Mouse (Mus musculus): ENCODE results near the gene Olfr1120. TPM values are rescaled to one million over a fixed set of nuclear protein-coding genes. Genes with fewer than 3 reads are reported as not detected.
"Not testable (repeated sequence)": the region's sequence is repeated elsewhere in the genome, so short reads cannot be mapped to it uniquely, and the experiment has no call there.

Gene Olfr1120
- total RNA-seq (2014; rRNA removed) (not detected in 2 replicates), polyA plus RNA-seq (2012; rRNA removed) (not detected in 2 replicates)

DNA sequence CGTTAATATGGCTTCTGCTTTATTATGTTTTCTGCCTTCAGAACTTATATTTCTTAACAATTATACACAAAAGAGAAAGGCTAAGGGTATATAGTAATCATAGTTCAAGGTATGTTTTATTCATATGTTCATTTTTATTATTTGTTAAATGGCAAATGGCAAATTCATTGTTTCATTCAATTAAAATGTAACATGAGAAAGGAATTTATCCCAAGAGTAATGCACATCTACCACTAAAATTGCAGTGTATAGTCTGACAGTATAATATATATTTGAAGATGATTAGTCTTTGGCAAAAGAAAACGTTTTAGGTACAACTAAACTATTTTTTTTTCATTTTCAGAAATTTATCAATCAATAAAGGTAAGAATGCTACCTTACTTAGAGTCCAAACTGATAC is at the start of gene Olfr1120:
Olfr1120 (plus strand) TSS at position 301 of the 400 bp plus-strand sequence.
- DNase-seq (ENCODE audit: extremely low read depth, low read depth, low spot score) = no peak
- Histone ChIP-seq H3K79me2 (ENCODE audit: control insufficient read depth, insufficient read depth, low read length) (no peaks in the 10 kb centered on the region), H3K36me3 (ENCODE audit: control insufficient read depth, insufficient read depth, low read length) (no peaks in the 10 kb centered on the region), H3K4me3 (ENCODE audit: insufficient read depth, low read depth, low read length) (no peak within 1 kb of the TSS), H3K9ac (ENCODE audit: low read depth, low read length) (no peak within 1 kb of the TSS), H3K27ac (replicated peaks; ENCODE audit: insufficient read depth, low read depth, low read length) (no peak within 1 kb of the TSS), H3K27me3 (ENCODE audit: control insufficient read depth, insufficient read depth, low read length) (no peaks in the 10 kb centered on the region), H3K4me1 (ENCODE audit: control insufficient read depth, insufficient read depth, low read length) (no peaks in the 10 kb centered on the region)
- WGBS = 40% methylated on average over 2 of the region's 2 CpGs
- no peak for TF ChIP-seq POLR2A (IDR thresholded peaks at IDR 0.05; ENCODE audit: extremely low read depth, insufficient read depth, low read length)
- no peak for TF ChIP-seq CTCF (IDR thresholded peaks at IDR 0.05; ENCODE audit: low read depth, low read length)

DNA sequence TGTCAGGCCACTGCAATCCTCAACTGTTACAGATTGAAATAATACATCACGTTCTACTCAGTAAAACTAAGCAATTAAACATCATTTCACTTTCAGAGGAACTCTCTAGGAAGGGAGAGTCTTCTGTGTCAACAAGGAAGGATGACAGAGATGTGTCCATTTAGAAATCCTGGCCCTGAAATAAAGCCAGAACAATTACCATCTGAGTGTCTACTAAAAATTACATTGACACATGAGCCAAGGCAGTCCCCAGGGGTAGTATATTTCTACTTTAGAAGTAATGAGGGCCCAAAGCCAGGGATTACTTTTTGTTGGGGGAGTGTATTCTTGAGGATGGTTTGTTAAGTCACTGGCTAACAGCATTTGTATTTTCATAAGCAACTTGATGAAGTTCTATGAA is 47.3 kb upstream of the Olfr1120 start, which contains the start of gene Olfr1118:
Olfr1118 (plus strand) TSS at position 301 of the 400 bp plus-strand sequence.
- DNase-seq (ENCODE audit: extremely low read depth, low read depth, low spot score) = no peak
- Histone ChIP-seq H3K79me2 (ENCODE audit: control insufficient read depth, insufficient read depth, low read length) (no peaks in the 10 kb centered on the region), H3K27ac (replicated peaks; ENCODE audit: insufficient read depth, low read depth, low read length) (no peak within 1 kb of the TSS), H3K36me3 (ENCODE audit: control insufficient read depth, insufficient read depth, low read length) (no peaks in the 10 kb centered on the region), H3K27me3 (ENCODE audit: control insufficient read depth, insufficient read depth, low read length) (no peaks in the 10 kb centered on the region), H3K4me1 (ENCODE audit: control insufficient read depth, insufficient read depth, low read length) (no peaks in the 10 kb centered on the region), H3K4me3 (ENCODE audit: insufficient read depth, low read depth, low read length) (no peak within 1 kb of the TSS), H3K9ac (ENCODE audit: low read depth, low read length) (no peak within 1 kb of the TSS)
- WGBS = 49% methylated on average over 1 of the region's 1 CpGs
- TF ChIP-seq CTCF (IDR thresholded peaks at IDR 0.05; ENCODE audit: low read depth, low read length) = no peak
- no peak for TF ChIP-seq POLR2A (IDR thresholded peaks at IDR 0.05; ENCODE audit: extremely low read depth, insufficient read depth, low read length)

DNA sequence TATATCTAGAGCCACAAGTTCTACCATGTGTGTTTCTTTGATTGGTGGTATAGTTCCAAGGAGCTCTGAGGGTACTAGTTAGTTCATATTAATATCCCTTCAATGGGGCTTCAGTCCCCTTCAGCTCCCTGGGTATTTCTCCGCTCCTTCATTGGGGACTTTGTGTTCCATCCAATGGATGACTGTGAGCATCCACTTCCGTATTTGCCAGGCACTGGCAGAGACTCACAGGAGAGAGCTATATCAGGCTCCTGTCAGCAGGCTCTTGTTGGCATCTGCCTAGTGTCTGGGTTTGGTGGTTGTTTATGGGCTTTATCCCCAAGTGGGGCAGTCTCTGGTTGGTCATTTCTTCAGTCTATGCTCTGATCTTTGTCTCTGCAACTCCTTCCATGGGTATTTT is 5.5 kb downstream of the Olfr1120 start:
- H3K27ac ChIP-seq (replicated peaks; ENCODE audit: insufficient read depth, low read depth, low read length); H3K4me3 ChIP-seq (ENCODE audit: insufficient read depth, low read depth, low read length); H3K4me1 ChIP-seq (ENCODE audit: control insufficient read depth, insufficient read depth, low read length); DNase-seq (ENCODE audit: extremely low read depth, low read depth, low spot score); H3K79me2 ChIP-seq (ENCODE audit: control insufficient read depth, insufficient read depth, low read length); H3K9ac ChIP-seq (ENCODE audit: low read depth, low read length); H3K27me3 ChIP-seq (ENCODE audit: control insufficient read depth, insufficient read depth, low read length); H3K36me3 ChIP-seq (ENCODE audit: control insufficient read depth, insufficient read depth, low read length): not testable (repeated sequence)
- WGBS = 93% methylated on average over 2 of the region's 2 CpGs

DNA sequence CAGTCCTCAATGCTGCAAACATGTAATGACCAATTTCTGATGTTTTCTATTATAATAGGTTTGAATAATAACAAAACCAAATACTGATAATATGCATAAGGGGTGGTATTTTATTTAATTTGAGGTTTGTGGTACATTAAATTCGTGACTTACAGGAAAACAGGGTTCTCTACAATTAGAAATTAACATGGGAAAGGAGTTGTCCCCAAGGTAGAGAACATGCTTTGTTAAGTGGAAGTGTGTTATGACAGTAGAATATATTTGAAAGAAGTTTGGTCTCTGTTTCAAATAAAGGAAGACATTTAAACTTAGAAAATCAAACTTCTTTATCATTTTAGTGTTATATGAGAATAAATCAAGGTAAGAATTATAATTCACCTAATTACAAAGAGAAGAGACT is 15.0 kb downstream of the Olfr1120 start, which contains the start of gene Olfr1121:
Olfr1121 (plus strand) TSS at position 301 of the 400 bp plus-strand sequence.
- Histone ChIP-seq H3K36me3 (ENCODE audit: control insufficient read depth, insufficient read depth, low read length) (no peaks in the 10 kb centered on the region), H3K9ac (ENCODE audit: low read depth, low read length) (no peak within 1 kb of the TSS), H3K27me3 (ENCODE audit: control insufficient read depth, insufficient read depth, low read length) (no peaks in the 10 kb centered on the region), H3K79me2 (ENCODE audit: control insufficient read depth, insufficient read depth, low read length) (no peaks in the 10 kb centered on the region), H3K4me1 (ENCODE audit: control insufficient read depth, insufficient read depth, low read length) (no peaks in the 10 kb centered on the region), H3K4me3 (ENCODE audit: insufficient read depth, low read depth, low read length) (no peak within 1 kb of the TSS), H3K27ac (replicated peaks; ENCODE audit: insufficient read depth, low read depth, low read length) (no peak within 1 kb of the TSS)
- TF ChIP-seq CTCF (IDR thresholded peaks at IDR 0.05; ENCODE audit: low read depth, low read length) (no peak), POLR2A (IDR thresholded peaks at IDR 0.05; ENCODE audit: extremely low read depth, insufficient read depth, low read length) (no peak)
- 15% methylated on average over 1 of the region's 1 CpGs for WGBS
- no peak for DNase-seq (ENCODE audit: extremely low read depth, low read depth, low spot score)

DNA sequence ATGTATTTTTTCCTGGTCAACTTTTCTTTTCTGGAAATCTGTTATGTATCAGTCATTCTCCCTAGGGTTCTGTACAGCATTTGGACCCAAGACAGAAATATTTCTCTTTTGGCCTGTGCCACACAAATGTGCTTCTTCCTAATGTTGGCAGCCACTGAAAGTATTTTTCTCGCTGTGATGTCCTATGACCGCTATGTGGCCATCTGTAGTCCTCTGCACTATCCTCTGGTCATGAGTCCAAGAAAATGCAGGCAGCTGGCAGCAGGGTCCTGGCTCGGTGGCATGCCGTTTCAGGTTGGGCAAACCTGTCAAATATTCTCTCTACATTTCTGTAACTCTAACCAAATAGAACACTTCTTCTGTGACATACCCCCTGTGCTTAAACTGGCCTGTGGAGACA is 17.1 kb downstream of the Olfr1120 start:
- Histone ChIP-seq H3K36me3 (ENCODE audit: control insufficient read depth, insufficient read depth, low read length) (no peaks in the 10 kb centered on the region), H3K79me2 (ENCODE audit: control insufficient read depth, insufficient read depth, low read length) (no peaks in the 10 kb centered on the region), H3K27ac (replicated peaks; ENCODE audit: insufficient read depth, low read depth, low read length) (no peak overlapping the region), H3K4me3 (ENCODE audit: insufficient read depth, low read depth, low read length) (no peak overlapping the region), H3K9ac (ENCODE audit: low read depth, low read length) (no peak overlapping the region), H3K4me1 (ENCODE audit: control insufficient read depth, insufficient read depth, low read length) (no peaks in the 10 kb centered on the region), H3K27me3 (ENCODE audit: control insufficient read depth, insufficient read depth, low read length) (no peaks in the 10 kb centered on the region)
- DNase-seq (ENCODE audit: extremely low read depth, low read depth, low spot score) = no peak
- WGBS = 82% methylated on average over 4 of the region's 4 CpGs
- TF ChIP-seq CTCF (IDR thresholded peaks at IDR 0.05; ENCODE audit: low read depth, low read length) (no peak), POLR2A (IDR thresholded peaks at IDR 0.05; ENCODE audit: extremely low read depth, insufficient read depth, low read length) (no peak)

DNA sequence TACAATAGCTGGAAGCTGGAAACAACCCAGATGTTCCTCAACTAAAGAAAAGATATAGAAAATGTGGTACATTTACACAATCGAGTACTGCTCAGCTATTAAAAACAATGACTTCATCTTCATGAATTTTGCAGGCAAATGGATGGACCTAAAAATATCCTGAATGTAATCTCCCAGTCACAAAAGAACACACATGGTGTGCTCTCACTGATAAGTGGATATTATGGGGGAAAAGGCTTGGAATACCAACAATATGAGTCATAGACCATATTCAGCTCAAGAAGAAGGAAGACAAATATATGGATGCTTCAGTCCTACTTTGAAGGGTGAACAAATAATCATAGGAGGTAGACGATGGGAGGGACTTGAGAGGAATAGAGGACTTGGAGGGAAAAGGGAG is 29.3 kb downstream of the Olfr1120 start:
- WGBS = 79% methylated on average over 2 of the region's 2 CpGs
- no peak for TF ChIP-seq CTCF (IDR thresholded peaks at IDR 0.05; ENCODE audit: low read depth, low read length)
- TF ChIP-seq POLR2A (IDR thresholded peaks at IDR 0.05; ENCODE audit: extremely low read depth, insufficient read depth, low read length) = no peak
- DNase-seq (ENCODE audit: extremely low read depth, low read depth, low spot score) = no peak
- no peak overlapping the region for H3K9ac ChIP-seq (ENCODE audit: low read depth, low read length)
- H3K27me3 ChIP-seq (ENCODE audit: control insufficient read depth, insufficient read depth, low read length) = no peaks in the 10 kb centered on the region
- H3K79me2 ChIP-seq (ENCODE audit: control insufficient read depth, insufficient read depth, low read length) = no peaks in the 10 kb centered on the region
- no peak overlapping the region for H3K27ac ChIP-seq (replicated peaks; ENCODE audit: insufficient read depth, low read depth, low read length)
- H3K4me1 ChIP-seq (ENCODE audit: control insufficient read depth, insufficient read depth, low read length) = no peaks in the 10 kb centered on the region
- H3K36me3 ChIP-seq (ENCODE audit: control insufficient read depth, insufficient read depth, low read length) = no peaks in the 10 kb centered on the region
- H3K4me3 ChIP-seq (ENCODE audit: insufficient read depth, low read depth, low read length) = no peak overlapping the region

Measured in liver, adult 2 months (tissue).